Mouse (Mus musculus) heart, adult 2 months (tissue): ENCODE results near the gene Cldn4.

Experiments used
- CTCF ChIP-seq: fragments of 200-600 bp; IDR thresholded peaks from 2 replicates; pipeline ENCODE4 v1.8.1; 2022; ENCODE audit warnings: antibody characterized with exemption, mild to moderate bottlenecking, moderate library complexity
- EP300 ChIP-seq: fragments of 200-500 bp; IDR thresholded peaks from 2 replicates; pipeline ENCODE4 v1.6.1; 2011; ENCODE audit warnings: low read depth, low read length, control low read depth; ENCODE audit not compliant: insufficient read depth
- POLR2A ChIP-seq: fragments of 200-500 bp; IDR thresholded peaks from 2 replicates; pipeline ENCODE4 v1.6.1; 2011; ENCODE audit warnings: mild to moderate bottlenecking, low read depth, low read length, control low read depth; ENCODE audit not compliant: insufficient read depth

GRCm38 (mm10) chr5:134948085-134948439 lies 1.3 kb upstream of the Cldn4 start:
- TF ChIP-seq EP300 (no peak), CTCF (no peak), POLR2A (no peak)
